Mouse (Mus musculus) liver, embryonic 11.5 days (tissue): ENCODE results near the gene Atpif1. TPM values are rescaled to one million over a fixed set of nuclear protein-coding genes. Genes with fewer than 3 reads are reported as not detected.

Source experiments
- polyA plus RNA-seq: library from polyadenylated mRNA; unstranded; fragments of >200 nt; fragmentation: Nextera tagmentation; extraction: Ambion mirVana; gene quantifications from 2 replicates; pipeline ENCODE4 v1.2.1, GENCODE M21; 2014

The Atpif1 gene
- polyA plus RNA-seq, 1 experiment from 2014 or later: 1,952 TPM

Other genes starting within 250 kb of the Atpif1 start
- 0.75 and 1.5 TPM in 2 replicates for gene Rab42, start 230.3 kb downstream of the Atpif1 start, polyA plus RNA-seq
- 80.1 and 89.3 TPM in 2 replicates for gene Trnau1ap, start 204.1 kb downstream of the Atpif1 start, polyA plus RNA-seq
- gene Rcc1, start 180.1 kb downstream of the Atpif1 start, polyA plus RNA-seq: 99.8 and 105 TPM in 2 replicates
- gene Phactr4, start 111.2 kb downstream of the Atpif1 start, polyA plus RNA-seq: 30.9 and 32.4 TPM in 2 replicates
- 24.6 and 24.7 TPM in 2 replicates for gene Med18, start 69.7 kb downstream of the Atpif1 start, polyA plus RNA-seq
- 10.2 and 10.5 TPM in 2 replicates for gene Sesn2, start 23.2 kb downstream of the Atpif1 start, polyA plus RNA-seq
- 241 and 245 TPM in 2 replicates for gene Dnajc8, start 1.9 kb upstream of the Atpif1 start, polyA plus RNA-seq
- 0.73 and 0.85 TPM in 2 replicates for gene Ptafr, start 30.4 kb upstream of the Atpif1 start, polyA plus RNA-seq
- gene Eya3, start 105.3 kb upstream of the Atpif1 start, polyA plus RNA-seq: 28.3 and 29.7 TPM in 2 replicates
- 5.1 and 7.7 TPM in 2 replicates for gene Xkr8, start 198.9 kb upstream of the Atpif1 start, polyA plus RNA-seq
- gene Smpdl3b, start 223.6 kb upstream of the Atpif1 start, polyA plus RNA-seq: 2.9 and 3.2 TPM in 2 replicates
- gene Rpa2, start 234.7 kb upstream of the Atpif1 start, polyA plus RNA-seq: 156 and 165 TPM in 2 replicates